Comparison of ENCODE assay signal across 40 mouse cellular contexts in the genomic region with DNA sequence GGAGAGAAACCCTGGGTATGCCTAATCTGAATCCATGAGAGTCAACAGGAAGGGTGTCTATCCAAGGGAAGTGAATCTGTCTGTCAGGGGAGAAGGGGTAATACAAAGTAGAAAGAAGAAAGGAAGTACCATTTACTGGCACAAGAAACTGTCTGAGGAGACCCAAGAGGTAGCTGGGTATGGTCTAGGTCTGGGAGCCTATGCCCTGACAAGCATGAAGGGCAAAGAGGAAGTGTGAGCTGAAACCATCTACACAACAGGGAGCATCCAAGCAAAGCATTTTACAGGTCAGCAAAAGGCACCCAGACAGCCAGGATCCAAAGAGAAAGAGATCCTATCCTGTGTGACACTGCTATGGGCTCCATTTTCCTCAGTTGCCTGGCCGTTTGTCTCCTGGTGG. TPM values are rescaled to one million over a fixed set of nuclear protein-coding genes. Genes with fewer than 3 reads are reported as not detected.
DNase-seq lines count a peak whose midpoint lies in the region; ATAC-seq and TF ChIP-seq lines count a peak whose summit lies in the region.
"Had no signal": no experiment of that assay in that cellular context is flagged by ENCODE, and none has a peak within 500 bp of the region (broad histone marks: within the 10 kb centered on the region; RNA-seq: fewer than 3 reads in every experiment).

No protein-coding gene starts in this region.

- peaks cover 3% of the 10 kb centered on the region for H3K4me1 ChIP-seq in thymus, adult 2 months (replicated peaks; ENCODE audit: control insufficient read depth, insufficient read depth, low read length)
- no peaks in the 10 kb centered on the region for H3K4me1 ChIP-seq in lung, adult 2 months (ENCODE audit: control insufficient read depth, insufficient read depth, low read length)
- H3K4me1 ChIP-seq: embryonic facial prominence, embryonic 12.5 days; forebrain, embryonic 10.5 days; forebrain, embryonic 15.5 days; hindbrain, embryonic 13.5 days; limb, embryonic 12.5 days; liver, embryonic 15.5 days; lung, embryonic 15.5 days; midbrain, embryonic 12.5 days had no signal

- peak; percentile 7 for DNase-seq in thymus, adult 2 months
- no peak for DNase-seq in thymus, postnatal 4 days
- no peak for DNase-seq in lung, adult 2 months
- no peak for DNase-seq in cerebellum, adult 18-20 months
- no peak for DNase-seq in Muller cell, postnatal 12 days (ENCODE audit: inconsistent ontology term)
- DNase-seq: adrenal gland, adult 2 months; cerebellum, adult 9-10 months; cerebellum, postnatal 36 days; embryo, embryonic 11 days; gastrocnemius, postnatal 25 days; heart, adult 18-20 months; heart, postnatal 36 days; kidney, adult 9 months; kidney, postnatal 10 days had no signal

- H3K36me3 ChIP-seq in thymus, adult 2 months (ENCODE audit: control insufficient read depth, insufficient read depth, low read length) = no peaks in the 10 kb centered on the region
- H3K36me3 ChIP-seq: embryonic facial prominence, embryonic 12.5 days; forebrain, embryonic 10.5 days; forebrain, embryonic 15.5 days; hindbrain, embryonic 13.5 days; limb, embryonic 12.5 days; liver, embryonic 15.5 days; lung, embryonic 15.5 days; midbrain, embryonic 12.5 days had no signal

- 69% methylated on average over 1 of the region's 1 CpGs for WGBS in thymus, adult 2 months
- 70% methylated on average over 1 of the region's 1 CpGs for WGBS in lung, adult 2 months

- peak overlapping the region; percentile 13; the same call in 1 of the 2 replicates for H3K4me3 ChIP-seq in thymus, adult 2 months (ENCODE audit: control insufficient read depth, insufficient read depth, low read length)
- no peak overlapping the region for H3K4me3 ChIP-seq in lung, adult 2 months (replicated peaks; ENCODE audit: extremely low read depth, low read depth, low read length)
- H3K4me3 ChIP-seq: embryonic facial prominence, embryonic 12.5 days; forebrain, embryonic 10.5 days; forebrain, embryonic 15.5 days; hindbrain, embryonic 13.5 days; left cerebral cortex, adult 2 months; limb, embryonic 12.5 days; liver, embryonic 15.5 days; lung, embryonic 15.5 days; megakaryocyte, embryonic 14.5 days; midbrain, embryonic 12.5 days had no signal

- TF ChIP-seq POLR2A in thymus, adult 2 months (IDR thresholded peaks at IDR 0.05; ENCODE audit: control insufficient read depth, extremely low read depth, insufficient read depth, low read length, poor library complexity) = no peak
- TF ChIP-seq POLR2A in lung, adult 2 months (IDR thresholded peaks at IDR 0.05; ENCODE audit: borderline replicate concordance, extremely low read depth, low read depth, low read length) = no peak

- no peaks in the 10 kb centered on the region for H3K27me3 ChIP-seq in thymus, adult 2 months (ENCODE audit: control insufficient read depth, insufficient read depth, low read length)
- H3K27me3 ChIP-seq: embryonic facial prominence, embryonic 12.5 days; forebrain, embryonic 15.5 days; hindbrain, embryonic 13.5 days; limb, embryonic 12.5 days; liver, embryonic 15.5 days; lung, embryonic 15.5 days; megakaryocyte, embryonic 14.5 days; midbrain, embryonic 12.5 days had no signal

- TF ChIP-seq CTCF in thymus, adult 2 months (IDR thresholded peaks at IDR 0.05; ENCODE audit: borderline replicate concordance, control insufficient read depth, extremely low read depth, insufficient read depth, low read length, poor library complexity) = no peak
- no peak for TF ChIP-seq CTCF in lung, adult 2 months (IDR thresholded peaks at IDR 0.05; ENCODE audit: insufficient read depth, low read length)

- peak overlapping the region; percentile 97 for H3K27ac ChIP-seq in thymus, adult 2 months (ENCODE audit: control insufficient read depth, insufficient read depth, low read length)
- H3K27ac ChIP-seq: embryonic facial prominence, embryonic 12.5 days; forebrain, embryonic 10.5 days; forebrain, embryonic 15.5 days; hindbrain, embryonic 13.5 days; left cerebral cortex, adult 2 months; limb, embryonic 12.5 days; liver, embryonic 15.5 days; lung, embryonic 15.5 days; midbrain, embryonic 12.5 days had no signal

- ATAC-seq in common myeloid progenitor, adult 5-6 weeks (replicated peaks; ENCODE audit: low read depth, poor library complexity, severe bottlenecking) = peak; percentile 63
- peak; percentile 70 for ATAC-seq in megakaryocyte progenitor cell, adult 5-6 weeks (replicated peaks; ENCODE audit: poor library complexity)
- ATAC-seq: forebrain, embryonic 15.5 days; intestine, postnatal 0 days had no signal

RNA-seq across cellular contexts. Expression of a gene that starts 11.9 kb away (rescaled TPM):
- 0.27 TPM in 2 replicates for polyA plus RNA-seq in thymus, adult 2 months (2012; rRNA removed)
- not detected in 2 replicates for total RNA-seq in common myeloid progenitor, adult 5-6 weeks (2017)
- total RNA-seq in megakaryocyte progenitor cell, adult 5-6 weeks (2015) = not detected in 2 replicates
- total RNA-seq in megakaryocyte progenitor cell, adult 5-6 weeks (2017) = not detected in 2 replicates
- 0.14 and 3.2 TPM in 2 replicates for polyA plus RNA-seq in lung, adult 2 months (2012; rRNA removed)
- total RNA-seq: adrenal gland, adult 2 months; gastrocnemius, adult 18-20 months; gastrocnemius, postnatal 25 days; heart, adult 18-20 months; heart, postnatal 36 days; layer of hippocampus, adult 18-20 months; layer of hippocampus, postnatal 10 days; left cerebral cortex, adult 2 months; left cerebral cortex, postnatal 25 days; midbrain, postnatal 0 days had no signal
- polyA plus RNA-seq: embryonic facial prominence, embryonic 12.5 days; forebrain, embryonic 10.5 days; forebrain, embryonic 15.5 days; heart, embryonic 11.5 days; heart, embryonic 16.5 days; hindbrain, embryonic 13.5 days; limb, embryonic 12.5 days; liver, embryonic 15.5 days; lung, embryonic 15.5 days; midbrain, embryonic 12.5 days; midbrain, postnatal 0 days; neural tube, embryonic 14.5 days; stomach, embryonic 14.5 days had no signal

RNA-seq across cellular contexts. Expression of a gene that starts 47.9 kb away (rescaled TPM):
- polyA plus RNA-seq in thymus, adult 2 months (2012; rRNA removed) = not detected in 2 replicates
- not detected in 2 replicates for total RNA-seq in common myeloid progenitor, adult 5-6 weeks (2017)
- not detected in 2 replicates for total RNA-seq in megakaryocyte progenitor cell, adult 5-6 weeks (2015)
- total RNA-seq in megakaryocyte progenitor cell, adult 5-6 weeks (2017) = not detected in 2 replicates
- not detected in 2 replicates for polyA plus RNA-seq in lung, adult 2 months (2012; rRNA removed)
- total RNA-seq: adrenal gland, adult 2 months; gastrocnemius, adult 18-20 months; gastrocnemius, postnatal 25 days; heart, adult 18-20 months; heart, postnatal 36 days; layer of hippocampus, adult 18-20 months; layer of hippocampus, postnatal 10 days; left cerebral cortex, adult 2 months; left cerebral cortex, postnatal 25 days; liver, adult 2 months; midbrain, postnatal 0 days had no signal
- polyA plus RNA-seq: activated CD4-positive, CD25-positive, alpha-beta regulatory T cell, adult 4 months; adrenal gland, adult 2 months; embryonic facial prominence, embryonic 12.5 days; forebrain, embryonic 10.5 days; forebrain, embryonic 15.5 days; frontal cortex, adult 2 months; heart, embryonic 16.5 days; hindbrain, embryonic 13.5 days; limb, embryonic 12.5 days; liver, adult 2 months; liver, embryonic 15.5 days; lung, embryonic 15.5 days; midbrain, embryonic 12.5 days; neural tube, embryonic 14.5 days; spleen, adult 2 months; stomach, embryonic 14.5 days had no signal
